Mouse (Mus musculus): Measurements from ENCODE around the gene Dctn1.
A peak's percentile ranks its signal among the peaks of the same experiment; 100 is the strongest.

- TF ChIP-seq CTCF (IDR thresholded peaks at IDR 0.05; ENCODE audit: extremely low read depth, insufficient read depth, low read length) (peak; percentile 89), POLR2A (IDR thresholded peaks at IDR 0.05; ENCODE audit: extremely low read depth, insufficient read depth, low read length) (no peak)
These were observed 49.4 kb downstream of the Dctn1 start for GRCm38 (mm10) chr6:83215002-83215666.
